Mouse (Mus musculus): ENCODE measurements at regions not wholly inside any gene's neighbourhood (a gene's known extent, or its start where the extent isn't known, plus 50 kb on each side); places are given as distances from the start of the nearest gene placed in this dataset.

DNA sequence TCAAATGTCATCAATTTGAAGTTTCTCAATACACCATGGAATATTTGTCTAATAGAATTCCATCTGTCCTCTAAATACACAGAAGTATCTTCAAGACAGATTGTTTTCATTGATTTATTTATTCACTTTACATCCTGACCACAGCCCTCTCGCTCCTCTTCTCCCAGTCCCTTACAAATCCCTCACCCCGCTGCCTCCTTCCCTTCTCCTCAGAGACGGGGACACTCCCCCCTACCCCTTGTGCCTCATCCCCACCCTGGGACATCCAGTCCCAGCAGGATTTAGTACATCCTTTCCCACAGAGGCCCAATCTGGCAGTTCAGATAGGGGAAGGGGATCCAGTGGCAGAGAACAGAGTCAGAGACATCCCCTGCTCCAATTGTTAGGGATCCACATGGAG lies 129.6 kb upstream of the Sgk1 start:
- DNase-seq (ENCODE audit: low spot score), result no peak
- Histone ChIP-seq H3K36me3 (ENCODE audit: insufficient read depth, low read length) (no peaks in the 10 kb centered on the region), H3K4me3 (ENCODE audit: low read depth, low read length) (no peak overlapping the region), H3K27me3 (replicated peaks; ENCODE audit: insufficient read depth, low read length) (no peaks in the 10 kb centered on the region), H3K27ac (ENCODE audit: low read length) (no peak overlapping the region), H3K4me2 (replicated peaks; ENCODE audit: low read depth, low read length) (no peak overlapping the region), H3K4me1 (ENCODE audit: insufficient read depth, low read depth, low read length) (no peaks in the 10 kb centered on the region), H3K9me3 (ENCODE audit: low read length) (no peaks in the 10 kb centered on the region), H3K9ac (replicated peaks; ENCODE audit: low read depth) (no peak overlapping the region)
- 52% methylated on average over 3 of the region's 3 CpGs for WGBS
- TF ChIP-seq CTCF (IDR thresholded peaks at IDR 0.05) (no peak), EP300 (IDR thresholded peaks at IDR 0.05) (no peak)
- ATAC-seq, result no peak

- DNase-seq (ENCODE audit: low spot score), result no peak
- H3K9ac ChIP-seq (replicated peaks; ENCODE audit: low read depth), result no peak overlapping the region
- H3K36me3 ChIP-seq (ENCODE audit: insufficient read depth, low read length), result no peaks in the 10 kb centered on the region
- TF ChIP-seq CTCF (IDR thresholded peaks at IDR 0.05), result no peak
- TF ChIP-seq EP300 (IDR thresholded peaks at IDR 0.05), result no peak
- H3K4me3 ChIP-seq (ENCODE audit: low read depth, low read length), result no peak overlapping the region
- no peaks in the 10 kb centered on the region for H3K9me3 ChIP-seq (ENCODE audit: low read length)
- 75% methylated on average over 12 of the region's 12 CpGs for WGBS
- no peaks in the 10 kb centered on the region for H3K4me1 ChIP-seq (ENCODE audit: insufficient read depth, low read depth, low read length)
- ATAC-seq, result no peak
- H3K4me2 ChIP-seq (replicated peaks; ENCODE audit: low read depth, low read length), result no peak overlapping the region
- no peak overlapping the region for H3K27ac ChIP-seq (ENCODE audit: low read length)
- no peaks in the 10 kb centered on the region for H3K27me3 ChIP-seq (replicated peaks; ENCODE audit: insufficient read depth, low read length)
Observed at GRCm38 (mm10) chr10:21754763-21755548, 127.0 kb upstream of the Sgk1 start.

DNA sequence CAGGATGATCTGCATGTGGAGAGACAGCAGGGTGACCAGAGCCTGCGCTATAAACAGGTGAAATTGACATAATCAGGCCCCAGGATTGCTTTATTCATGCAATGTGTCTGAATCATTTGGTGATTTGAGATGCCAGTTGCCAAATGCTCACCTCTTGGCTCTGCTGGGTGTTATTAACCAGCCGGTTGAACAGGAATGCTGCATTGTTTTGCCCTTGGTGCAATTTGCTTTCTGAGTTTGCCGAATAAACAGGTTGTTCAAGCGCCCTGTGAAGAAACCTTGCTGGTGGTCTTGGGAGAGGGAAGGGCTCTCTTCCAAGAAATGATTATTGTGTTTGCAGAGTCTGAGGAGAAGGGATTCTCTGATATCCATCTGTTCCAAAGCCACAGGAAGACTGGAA lies 126.3 kb upstream of the Sgk1 start:
- ATAC-seq (no peak), DNase-seq (ENCODE audit: low spot score) (no peak)
- H3K36me3 ChIP-seq (ENCODE audit: insufficient read depth, low read length), result no peaks in the 10 kb centered on the region
- H3K9ac ChIP-seq (replicated peaks; ENCODE audit: low read depth), result no peak overlapping the region
- H3K4me3 ChIP-seq (ENCODE audit: low read depth, low read length), result no peak overlapping the region
- no peaks in the 10 kb centered on the region for H3K4me1 ChIP-seq (ENCODE audit: insufficient read depth, low read depth, low read length)
- TF ChIP-seq CTCF (IDR thresholded peaks at IDR 0.05), result no peak
- 76% methylated on average over 4 of the region's 4 CpGs for WGBS
- H3K4me2 ChIP-seq (replicated peaks; ENCODE audit: low read depth, low read length), result no peak overlapping the region
- no peak overlapping the region for H3K27ac ChIP-seq (ENCODE audit: low read length)
- no peaks in the 10 kb centered on the region for H3K27me3 ChIP-seq (replicated peaks; ENCODE audit: insufficient read depth, low read length)
- H3K9me3 ChIP-seq (ENCODE audit: low read length), result no peaks in the 10 kb centered on the region

DNA sequence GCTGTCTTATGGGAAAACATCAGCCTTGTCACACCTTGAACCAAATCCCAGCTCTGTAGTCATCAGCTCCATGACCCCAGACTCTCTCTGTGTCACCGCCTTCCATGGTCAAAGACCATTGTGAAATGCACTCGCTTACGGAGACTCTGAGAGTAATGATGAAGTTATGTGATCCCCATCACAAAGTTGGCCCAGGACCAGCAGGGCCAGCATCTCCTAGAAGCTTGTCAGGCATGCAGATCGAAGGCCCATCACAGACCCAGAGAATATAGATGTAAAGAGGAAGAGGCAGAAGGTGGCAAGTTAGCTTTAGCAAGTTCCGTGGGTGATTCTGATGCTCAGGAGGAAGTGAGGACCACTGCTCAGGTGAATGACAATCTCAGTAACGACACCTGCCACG lies 125.2 kb upstream of the Sgk1 start:
- Histone ChIP-seq H3K27ac (ENCODE audit: low read length) (no peak overlapping the region), H3K4me1 (ENCODE audit: insufficient read depth, low read depth, low read length) (no peaks in the 10 kb centered on the region), H3K4me2 (replicated peaks; ENCODE audit: low read depth, low read length) (no peak overlapping the region), H3K9me3 (ENCODE audit: low read length) (no peaks in the 10 kb centered on the region), H3K36me3 (ENCODE audit: insufficient read depth, low read length) (no peaks in the 10 kb centered on the region), H3K9ac (replicated peaks; ENCODE audit: low read depth) (no peak overlapping the region), H3K27me3 (replicated peaks; ENCODE audit: insufficient read depth, low read length) (no peaks in the 10 kb centered on the region), H3K4me3 (ENCODE audit: low read depth, low read length) (no peak overlapping the region)
- 86% methylated on average over 7 of the region's 7 CpGs for WGBS
- no peak for TF ChIP-seq CTCF (IDR thresholded peaks at IDR 0.05)
- TF ChIP-seq EP300 (IDR thresholded peaks at IDR 0.05), result no peak
- DNase-seq (ENCODE audit: low spot score) (no peak), ATAC-seq (no peak)

DNA sequence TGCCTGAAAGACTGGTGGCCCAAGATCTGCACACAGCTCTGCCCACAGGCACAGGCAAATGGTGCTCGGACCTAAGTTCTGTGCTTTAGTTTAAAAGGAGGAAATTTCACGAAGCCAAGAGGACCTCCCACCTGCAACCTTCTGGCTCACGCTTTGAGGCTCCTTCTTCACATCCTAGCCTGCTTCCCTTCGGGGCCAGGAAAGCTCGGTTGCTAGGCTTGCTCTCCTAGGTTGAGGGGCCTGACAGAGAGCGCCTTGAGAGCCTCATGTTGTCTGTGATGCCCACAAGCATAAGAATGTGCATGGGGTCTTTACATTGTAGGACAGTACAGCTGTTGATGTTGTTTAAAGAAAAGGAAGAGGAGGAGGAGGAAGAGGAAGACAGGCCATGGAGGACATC lies 123.9 kb upstream of the Sgk1 start:
- ATAC-seq (no peak), DNase-seq (ENCODE audit: low spot score) (no peak)
- Histone ChIP-seq H3K9me3 (ENCODE audit: low read length) (no peaks in the 10 kb centered on the region), H3K4me3 (ENCODE audit: low read depth, low read length) (no peak overlapping the region), H3K27me3 (replicated peaks; ENCODE audit: insufficient read depth, low read length) (no peaks in the 10 kb centered on the region), H3K36me3 (ENCODE audit: insufficient read depth, low read length) (no peaks in the 10 kb centered on the region), H3K9ac (replicated peaks; ENCODE audit: low read depth) (no peak overlapping the region), H3K27ac (ENCODE audit: low read length) (no peak overlapping the region), H3K4me1 (ENCODE audit: insufficient read depth, low read depth, low read length) (no peaks in the 10 kb centered on the region), H3K4me2 (replicated peaks; ENCODE audit: low read depth, low read length) (no peak overlapping the region)
- 67% methylated on average over 6 of the region's 6 CpGs for WGBS
- TF ChIP-seq EP300 (IDR thresholded peaks at IDR 0.05) (no peak), CTCF (IDR thresholded peaks at IDR 0.05) (no peak)

GRCm38 (mm10) chr10:21762516-21762915 lies 119.5 kb upstream of the Sgk1 start:
- H3K4me3 ChIP-seq (ENCODE audit: low read depth, low read length), result no peak overlapping the region
- WGBS, result 79% methylated on average over 5 of the region's 5 CpGs
- no peak for ATAC-seq

More at GRCm38 (mm10) chr10:21762516-21762915, 119.5 kb upstream of the Sgk1 start:
- Histone ChIP-seq H3K27ac (ENCODE audit: low read length) (no peak overlapping the region), H3K9me3 (ENCODE audit: low read length) (no peaks in the 10 kb centered on the region), H3K27me3 (replicated peaks; ENCODE audit: insufficient read depth, low read length) (no peaks in the 10 kb centered on the region), H3K4me1 (ENCODE audit: insufficient read depth, low read depth, low read length) (no peaks in the 10 kb centered on the region), H3K36me3 (ENCODE audit: insufficient read depth, low read length) (no peaks in the 10 kb centered on the region), H3K4me2 (replicated peaks; ENCODE audit: low read depth, low read length) (no peak overlapping the region), H3K9ac (replicated peaks; ENCODE audit: low read depth) (no peak overlapping the region)
- no peak for TF ChIP-seq CTCF (IDR thresholded peaks at IDR 0.05)
- no peak for TF ChIP-seq EP300 (IDR thresholded peaks at IDR 0.05)
- no peak for DNase-seq (ENCODE audit: low spot score)

Data from lung, postnatal 0 days (tissue).